Mouse (Mus musculus): ENCODE data around the gene Ngly1.

GRCm38 (mm10) chr14:16255745-16256144 is 6.7 kb downstream of the Ngly1 start:
- TF ChIP-seq BHLHE40 (IDR thresholded peaks at IDR 0.05; ENCODE audit: low read depth, low read length) (no peak), CTCF (conservative IDR thresholded peaks at IDR 0.05 in 1 of 2, IDR thresholded peaks at IDR 0.05 in 1 of 2; ENCODE audit: low read depth in 2 of 2, low read length in 2 of 2) (no peak), USF2 (conservative IDR thresholded peaks at IDR 0.05; ENCODE audit: low read depth, low read length) (no peak), MAX (IDR thresholded peaks at IDR 0.05; ENCODE audit: low read length) (no peak), USF1 (IDR thresholded peaks at IDR 0.05; ENCODE audit: low read depth, low read length) (no peak), MXI1 (IDR thresholded peaks at IDR 0.05; ENCODE audit: low read depth, low read length) (no peak), GABPA (IDR thresholded peaks at IDR 0.05; ENCODE audit: insufficient replicate concordance, low read depth, low read length) (no peak), SIN3A (IDR thresholded peaks at IDR 0.05; ENCODE audit: low read length) (no peak), IRF4 (IDR thresholded peaks at IDR 0.05; ENCODE audit: low read depth, low read length) (no peak), CHD2 (IDR thresholded peaks at IDR 0.05; ENCODE audit: low read length) (no peak)
